Mouse (Mus musculus) lung, adult 2 months (tissue): ENCODE results near the gene B3glct. TPM values are rescaled to one million over a fixed set of nuclear protein-coding genes. Genes with fewer than 3 reads are reported as not detected.

Experiments used
- DNase-seq: peaks from one replicate; pipeline ENCODE4 v3.0.0; 2022
- H3K4me1 ChIP-seq: fragments of 200-500 bp; 2 replicates; pipeline ENCODE4 v1.6.1; 2011; ENCODE audit warnings: low read length; ENCODE audit not compliant: control insufficient read depth, insufficient read depth
- H3K4me3 ChIP-seq: fragments of 200-500 bp; replicated peaks from 2 replicates; pipeline ENCODE3; 2011; ENCODE audit warnings: low read depth, mild to moderate bottlenecking, control low read depth, low read length; ENCODE audit errors: extremely low read depth
- CTCF ChIP-seq: fragments of 200-500 bp; IDR thresholded peaks from 2 replicates; pipeline ENCODE4 v1.5.1; 2011; ENCODE audit warnings: mild to moderate bottlenecking, low read length, control low read depth; ENCODE audit not compliant: insufficient read depth
- POLR2A ChIP-seq: fragments of 200-500 bp; IDR thresholded peaks from 2 replicates; pipeline ENCODE4 v1.6.1; 2011; ENCODE audit warnings: low read depth, mild to moderate bottlenecking, control low read depth, low read length, borderline replicate concordance; ENCODE audit errors: extremely low read depth
- WGBS: fragments of 180-500 bp; shearing (Covaris S2); methylation state at CpG from one replicate; pipeline ENCODE4 v1.1.7; 2018; 5-methylcytosine and 5-hydroxymethylcytosine counted together
- polyA plus RNA-seq: library from polyadenylated mRNA; depleted of rRNA; stranded (reverse); fragments of >200 nt; gene quantifications from 2 replicates; pipeline ENCODE4 v1.2.3, GENCODE M21; 2012; rRNA removed

B3glct gene
- polyA plus RNA-seq, 1 experiment: 5.1 TPM

GRCm38 (mm10) chr5:149779740-149780139 lies 101.7 kb downstream of the B3glct start:
- 83% methylated on average over 6 of the region's 6 CpGs for WGBS
- TF ChIP-seq CTCF (no peak), POLR2A (no peak)

GRCm38 (mm10) chr5:149780411-149780810 lies 102.4 kb downstream of the B3glct start:
- 99% methylated on average over 2 of the region's 2 CpGs for WGBS
- TF ChIP-seq POLR2A: no peak
- TF ChIP-seq CTCF: peak; percentile 38
- Histone ChIP-seq H3K4me1 (no peaks in the 10 kb centered on the region), H3K4me3 (no peak overlapping the region)
- DNase-seq: no peak

More at GRCm38 (mm10) chr5:149779740-149780139, 101.7 kb downstream of the B3glct start:
- no peak overlapping the region for H3K4me3 ChIP-seq
- H3K4me1 ChIP-seq: no peaks in the 10 kb centered on the region
- DNase-seq: no peak

- Histone ChIP-seq H3K4me1 (no peaks in the 10 kb centered on the region), H3K4me3 (no peak overlapping the region)
- no peak for TF ChIP-seq CTCF
- TF ChIP-seq POLR2A: no peak
- no peak for DNase-seq
- WGBS: 25% methylated on average over 8 of the region's 8 CpGs
Observed at GRCm38 (mm10) chr5:149790087-149790486, 112.1 kb downstream of the B3glct start.

- H3K4me3 ChIP-seq: no peak overlapping the region
- no peak for TF ChIP-seq POLR2A
- no peak for TF ChIP-seq CTCF
- DNase-seq: no peak
- WGBS: 55% methylated on average over 2 of the region's 2 CpGs
- no peaks in the 10 kb centered on the region for H3K4me1 ChIP-seq
Observed at GRCm38 (mm10) chr5:149810071-149810470, 132.0 kb downstream of the B3glct start.

- H3K4me3 ChIP-seq: no peak overlapping the region
- H3K4me1 ChIP-seq: no peaks in the 10 kb centered on the region
- WGBS: 33% methylated on average over 6 of the region's 6 CpGs
- DNase-seq: no peak
- TF ChIP-seq POLR2A: no peak
- no peak for TF ChIP-seq CTCF
Observed at GRCm38 (mm10) chr5:149811835-149812234, 133.8 kb downstream of the B3glct start.

Other genes with a start within 250 kb of the B3glct start
- gene Tex26, start 238.6 kb upstream of the B3glct start, polyA plus RNA-seq: 0.91 and 1.5 TPM in 2 replicates
- gene Wdr95, start 149.6 kb upstream of the B3glct start, polyA plus RNA-seq: 0.89 and 1.9 TPM in 2 replicates
- 7.3 and 7.7 TPM in 2 replicates for gene Hsph1, start 41.9 kb upstream of the B3glct start, polyA plus RNA-seq